Mouse (Mus musculus) cerebellum, adult 11 months (tissue): Measurements from ENCODE around the gene Ubac2.

ENCODE experiments used
- DNase-seq: peaks from one replicate; pipeline ENCODE4 v3.0.0; 2022

Gene Ubac2

GRCm38 (mm10) chr14:121983009-121983933, 104.9 kb downstream of the Ubac2 start:
- DNase-seq = no peak

DNA sequence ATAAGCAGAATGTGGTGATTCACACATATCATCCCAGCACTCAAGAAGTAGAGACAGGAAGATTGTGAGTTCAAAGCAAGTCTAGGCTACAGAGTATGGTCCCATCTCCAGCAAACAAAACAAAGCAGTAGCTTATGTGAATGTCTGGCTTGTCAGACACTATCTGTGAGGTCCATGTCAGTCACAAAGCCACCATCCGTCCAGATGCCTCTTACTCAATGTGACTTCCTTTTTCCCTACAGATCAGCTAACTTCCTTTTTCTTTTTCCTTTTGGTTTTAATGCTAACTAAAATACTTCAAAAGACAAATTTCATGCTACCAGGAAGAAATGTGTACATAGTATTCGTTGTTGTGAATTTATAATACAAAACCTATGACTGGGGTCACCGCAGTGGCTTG, 107.1 kb downstream of the Ubac2 start:
- no peak for DNase-seq

DNA sequence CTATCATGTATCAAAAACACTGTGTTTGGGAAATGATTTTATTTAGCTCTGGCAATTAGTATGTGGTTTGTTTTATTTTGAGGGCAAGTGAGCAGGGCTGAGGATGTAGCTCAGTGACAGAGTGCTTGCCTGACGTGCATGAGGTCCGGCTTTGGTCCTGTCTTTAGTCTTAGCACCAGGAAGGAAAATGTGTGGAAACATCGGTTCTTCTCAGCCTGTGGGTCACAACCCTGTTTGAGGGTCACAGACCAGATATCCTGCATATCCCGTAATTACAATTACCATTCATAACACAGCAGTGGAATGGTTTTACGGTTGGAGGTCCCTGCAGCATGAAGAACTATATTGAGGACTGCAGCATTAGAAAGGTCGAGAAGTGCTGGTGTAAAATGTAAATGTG, 107.6 kb downstream of the Ubac2 start:
- no peak for DNase-seq

DNA sequence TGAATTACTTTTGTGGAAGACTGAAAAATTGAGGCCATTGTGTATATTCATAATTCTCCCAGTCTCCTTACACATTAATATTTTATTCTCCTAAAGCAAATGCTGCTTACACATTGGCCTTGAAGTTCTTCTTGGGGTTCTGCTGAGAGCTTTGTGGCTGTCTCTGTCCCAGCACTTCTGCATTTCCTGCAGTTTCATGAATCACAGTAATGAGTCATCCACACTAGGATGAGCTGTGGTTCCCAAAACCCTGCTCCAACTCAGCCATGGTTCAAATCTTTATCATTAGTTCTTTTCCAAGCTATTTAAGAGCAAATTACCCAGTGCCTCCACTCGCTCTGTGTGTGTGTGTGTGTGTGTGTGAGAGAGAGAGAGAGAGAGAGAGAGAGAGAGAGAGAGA, 108.9 kb downstream of the Ubac2 start:
- no peak for DNase-seq

- no peak for DNase-seq
Observed at GRCm38 (mm10) chr14:121987691-121988090, 109.3 kb downstream of the Ubac2 start.

DNA sequence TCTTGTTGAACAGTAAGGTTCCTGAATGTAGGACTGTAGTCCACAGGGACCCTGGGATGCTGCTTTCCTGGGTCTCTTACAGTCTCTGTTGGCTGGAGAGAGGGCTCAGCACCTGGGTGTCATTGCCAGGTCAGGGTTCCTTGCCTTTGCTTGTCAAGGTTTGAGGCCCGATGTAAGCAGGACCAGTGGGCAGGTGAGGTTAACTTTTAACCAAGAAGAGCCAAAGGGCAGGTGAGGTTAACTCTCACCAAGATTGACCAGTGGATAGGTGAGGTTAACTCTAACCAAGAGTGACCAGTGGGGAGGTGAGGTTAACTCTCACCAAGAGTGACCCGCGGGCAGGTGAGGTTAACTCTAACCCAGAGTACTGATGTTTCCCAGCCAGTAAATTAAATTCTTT, 110.9 kb downstream of the Ubac2 start:
- no peak for DNase-seq

DNA sequence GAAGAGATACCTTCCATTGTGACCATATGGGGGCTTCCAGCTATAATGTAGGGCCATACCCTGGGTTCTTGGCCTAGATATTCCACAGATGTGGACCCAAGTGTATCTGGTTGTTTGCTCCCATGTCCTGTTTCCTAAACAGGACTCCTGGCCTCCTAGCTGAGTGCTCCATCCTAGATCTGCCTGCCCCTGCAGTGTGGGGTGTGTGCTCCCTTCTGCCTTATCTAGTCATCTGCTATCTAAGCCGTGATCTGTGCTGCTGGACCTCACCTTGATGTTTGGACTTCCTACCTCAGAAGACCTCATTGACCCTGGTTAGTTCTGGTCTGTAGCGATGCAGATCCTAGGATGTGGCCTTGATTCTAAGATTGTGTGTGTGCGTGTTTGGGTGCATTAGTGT, 111.4 kb downstream of the Ubac2 start:
- no peak for DNase-seq

DNA sequence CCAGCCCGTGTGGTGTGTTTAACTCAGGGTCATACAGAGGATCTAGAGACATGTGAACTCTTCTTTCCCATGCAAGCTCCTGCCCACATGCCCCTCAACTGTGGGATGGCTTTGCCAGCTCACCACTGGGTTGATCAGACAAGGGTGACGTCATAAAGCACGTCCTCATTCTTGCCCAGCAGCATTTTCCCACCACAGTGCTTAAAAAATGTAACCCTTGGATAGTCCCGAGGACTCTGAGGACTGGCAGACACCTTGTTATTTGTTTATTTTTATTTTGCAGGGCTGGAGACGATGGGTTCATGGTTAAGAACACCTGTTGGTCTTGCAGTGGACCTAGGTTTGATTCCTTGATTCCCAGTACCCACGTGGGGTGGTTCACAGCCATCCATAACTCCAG, 112.5 kb downstream of the Ubac2 start:
- DNase-seq = no peak

DNA sequence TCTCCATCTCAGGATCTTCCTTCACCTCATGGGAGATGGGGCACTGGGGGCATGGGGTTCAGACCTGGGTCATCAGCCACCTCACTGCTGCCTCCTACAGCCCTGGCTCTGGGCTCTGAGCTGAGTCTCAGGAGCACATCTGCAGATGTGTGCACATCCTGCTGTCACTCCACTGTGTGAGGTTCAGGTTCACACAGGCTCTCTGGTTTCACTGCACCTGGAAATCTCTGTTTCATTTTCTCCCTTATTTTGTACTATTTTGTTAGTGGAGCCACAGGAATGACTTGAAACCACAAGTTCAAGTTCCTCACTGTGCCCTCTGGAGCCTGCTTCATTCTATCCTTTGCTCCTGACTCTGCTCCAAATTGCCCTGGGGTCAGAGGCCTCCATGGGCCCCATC, 113.5 kb downstream of the Ubac2 start:
- DNase-seq = no peak

DNA sequence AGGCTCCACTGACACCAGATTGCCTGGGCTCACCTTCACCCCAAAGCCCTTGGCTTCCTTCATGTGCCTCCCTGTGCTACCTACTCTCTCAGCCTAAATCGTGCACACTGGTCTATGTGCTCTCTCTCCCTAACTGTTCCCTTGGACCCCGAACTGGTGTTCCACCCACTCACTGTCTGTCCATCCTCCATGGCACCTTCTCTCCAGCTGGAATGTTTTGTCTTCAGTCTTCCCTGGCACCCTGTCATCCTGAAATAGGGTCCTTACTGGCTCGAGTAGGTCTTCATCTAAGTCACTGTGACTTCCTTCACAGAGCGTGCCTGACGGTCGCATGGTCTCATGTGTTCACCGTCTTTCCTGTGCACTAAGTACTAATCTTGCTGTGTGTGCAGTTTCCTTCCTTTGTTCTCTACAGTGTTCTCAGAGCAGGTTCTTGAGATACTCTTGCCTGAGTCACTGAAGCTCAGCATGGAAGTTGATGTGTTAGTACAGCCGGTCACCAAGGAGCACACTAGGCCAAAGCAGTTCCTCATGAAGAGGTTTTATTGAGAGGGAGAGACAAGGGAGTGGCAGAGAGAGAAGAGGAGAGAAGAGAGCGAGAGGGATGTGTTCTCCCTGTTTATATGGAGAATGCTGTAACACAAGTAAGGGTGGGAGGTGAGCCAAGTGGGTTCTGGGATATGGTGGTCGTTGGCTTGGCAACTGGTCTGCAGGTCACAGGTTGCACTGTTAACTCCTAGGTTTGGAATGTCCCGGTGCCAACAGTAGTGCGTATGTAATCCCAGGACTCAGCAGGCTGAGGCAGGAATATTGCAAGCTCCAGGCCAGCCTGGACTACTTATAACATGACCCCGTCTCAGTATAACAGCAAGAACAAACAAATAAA, 114.2 kb downstream of the Ubac2 start:
- DNase-seq = no peak

DNA sequence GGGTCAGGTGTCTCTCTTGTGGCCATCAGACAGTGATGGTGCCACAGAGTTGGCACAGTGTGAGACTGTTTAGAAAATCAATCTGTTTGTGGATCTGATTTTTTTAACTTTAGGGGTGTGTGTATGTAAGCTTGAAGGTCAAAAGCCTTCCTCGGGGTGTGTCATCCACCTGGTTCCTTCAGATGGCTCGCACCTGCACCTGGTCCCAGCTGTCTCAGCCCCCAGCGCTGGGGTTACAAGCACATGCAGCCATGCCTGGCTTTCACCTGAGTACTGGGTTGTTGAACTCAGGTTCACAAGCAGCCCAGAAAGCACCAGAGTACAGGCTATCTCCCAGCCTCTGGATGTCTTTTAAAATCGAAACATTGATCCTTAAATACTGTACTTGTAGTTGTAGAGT, 115.2 kb downstream of the Ubac2 start:
- DNase-seq = no peak

DNA sequence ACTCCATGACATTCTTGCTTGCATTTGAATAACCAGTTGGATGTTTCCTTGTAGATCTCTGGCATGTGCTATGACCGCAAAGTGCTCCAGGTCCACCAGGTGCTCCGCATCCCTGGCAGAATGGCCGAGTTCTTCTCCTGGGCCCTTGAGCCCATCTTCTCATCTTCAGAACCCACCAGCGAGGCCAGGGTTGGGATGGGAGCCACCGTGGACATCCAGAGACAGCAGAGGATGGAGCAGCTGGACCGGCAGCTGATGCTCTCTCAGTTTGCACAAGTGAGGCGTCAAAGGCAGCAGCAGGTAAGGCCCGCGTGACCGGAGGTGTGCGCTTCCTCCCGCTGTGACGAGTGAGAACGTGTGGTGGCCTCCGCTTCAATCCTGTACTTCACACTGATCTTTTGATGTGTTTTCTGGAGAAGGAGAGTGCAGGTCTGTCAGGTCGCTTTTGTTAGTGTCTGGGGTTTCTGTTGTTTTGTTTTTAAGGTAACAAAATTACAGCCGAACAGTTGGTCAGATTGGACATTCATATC, 115.8 kb downstream of the Ubac2 start:
- DNase-seq = no peak

- no peak for DNase-seq
Observed at GRCm38 (mm10) chr14:121994846-121995556, 116.6 kb downstream of the Ubac2 start.

DNA sequence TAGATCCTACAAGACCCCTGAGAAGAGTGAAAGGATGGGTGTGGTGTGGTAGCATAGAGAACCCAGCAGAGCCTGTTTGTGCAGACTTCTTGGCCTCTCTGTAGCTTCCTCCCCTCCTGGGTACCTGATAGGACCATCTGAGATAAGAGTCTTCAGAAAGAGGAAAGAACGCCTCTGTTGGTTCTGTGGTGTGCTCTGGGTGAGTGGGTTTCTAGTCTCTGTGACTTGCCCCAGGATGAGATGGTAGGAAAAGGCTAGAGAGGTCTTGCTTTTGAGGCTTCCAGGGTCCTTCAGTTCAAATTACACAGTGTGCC, 117.1 kb downstream of the Ubac2 start:
- DNase-seq = no peak

- no peak for DNase-seq
Observed at GRCm38 (mm10) chr14:121996786-121997185, 118.4 kb downstream of the Ubac2 start.

DNA sequence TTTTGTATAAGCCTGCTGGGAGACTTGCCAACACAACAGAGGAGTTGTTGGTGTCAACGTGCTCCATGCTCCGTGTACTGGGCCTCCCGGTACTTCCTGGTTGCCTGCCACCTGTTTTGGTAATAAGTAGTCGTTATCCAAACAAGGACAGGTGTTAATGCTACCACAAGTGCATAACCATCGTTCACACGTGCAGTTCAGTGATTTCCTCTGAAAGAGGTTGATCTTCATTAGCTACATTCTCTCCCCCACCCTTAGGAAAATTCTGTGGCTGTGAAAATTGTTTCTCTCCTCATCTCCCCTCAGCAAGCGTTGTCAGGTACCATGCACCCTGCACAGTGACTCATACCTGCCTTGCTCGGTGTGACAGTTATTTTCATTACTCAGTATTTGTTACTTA, 121.0 kb downstream of the Ubac2 start:
- no peak for DNase-seq

DNA sequence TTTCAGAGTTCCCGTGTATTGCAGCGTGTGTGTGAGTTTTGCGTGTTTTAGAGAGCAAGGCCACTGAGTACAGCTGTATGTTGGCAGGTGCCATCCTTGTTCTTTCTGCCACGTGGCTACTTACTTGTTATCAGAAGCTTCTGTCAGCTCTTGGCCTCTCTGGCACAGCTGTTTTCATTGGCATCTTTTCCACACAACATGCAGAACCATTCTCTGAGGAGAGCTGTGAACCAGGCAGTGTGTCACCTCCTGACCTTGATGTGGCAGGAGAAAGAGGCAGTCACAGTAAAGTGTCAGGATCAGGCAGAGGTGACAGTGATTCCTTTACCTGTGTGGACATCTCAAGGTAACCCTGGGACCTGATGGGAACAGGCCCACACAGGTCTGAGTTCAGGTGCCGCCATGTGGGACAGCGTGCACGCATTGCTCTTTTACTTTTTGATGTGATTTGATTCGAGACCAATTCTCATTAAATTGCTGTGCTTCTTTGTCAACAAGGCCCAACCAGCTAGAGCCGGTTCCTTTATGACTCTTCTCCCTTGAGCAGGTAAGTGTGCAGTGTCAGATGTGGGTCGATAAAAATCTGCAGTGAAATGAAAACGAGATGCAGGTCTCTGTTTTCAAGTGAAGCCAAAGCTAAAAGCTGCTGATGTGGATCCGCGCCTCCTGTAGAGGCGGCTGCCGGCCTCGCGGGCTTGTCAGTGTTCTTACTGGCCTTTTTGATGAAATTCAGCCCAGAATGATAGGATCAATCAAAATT, 122.1 kb downstream of the Ubac2 start:
- DNase-seq = no peak

DNA sequence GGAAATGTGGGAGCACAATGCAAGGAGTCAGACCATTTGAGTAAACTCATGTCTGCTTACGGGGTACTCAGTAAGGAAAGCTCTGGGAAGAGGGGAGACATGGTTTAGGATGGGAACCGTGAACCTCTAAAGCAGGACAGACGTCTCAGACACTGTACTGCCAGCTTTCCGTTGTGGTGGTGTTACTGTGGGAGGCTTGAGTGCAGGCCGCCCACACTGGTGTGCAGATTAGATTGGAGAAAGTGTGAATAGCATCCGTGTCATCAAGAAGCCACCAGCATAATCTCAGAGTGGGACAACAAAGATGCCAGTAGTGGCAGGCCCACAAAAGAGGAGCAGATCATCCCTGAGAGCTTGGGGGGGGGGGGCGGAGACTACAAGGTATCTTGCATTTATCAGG, 123.8 kb downstream of the Ubac2 start:
- no peak for DNase-seq

DNA sequence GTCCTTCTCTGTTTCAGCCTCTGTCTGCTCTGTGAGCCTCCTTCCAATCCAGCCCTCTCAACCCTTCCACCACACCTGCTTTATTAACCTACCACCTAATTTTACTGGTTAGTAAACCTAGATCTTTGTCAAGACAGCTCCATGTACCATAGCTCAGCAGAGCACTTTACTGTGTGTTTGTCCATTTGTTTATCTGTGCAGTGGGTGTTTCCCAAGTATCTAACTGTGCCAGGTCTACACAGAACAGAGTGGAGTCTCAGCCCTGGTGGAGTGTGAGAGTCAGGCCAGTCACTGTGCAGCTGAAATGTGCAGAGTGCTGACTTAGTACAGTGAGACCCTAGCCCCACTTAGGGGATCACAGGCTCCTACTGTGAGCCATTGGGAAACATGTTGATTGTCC, 125.4 kb downstream of the Ubac2 start:
- DNase-seq = no peak

- DNase-seq = no peak
Observed at GRCm38 (mm10) chr14:122008261-122008660, 129.8 kb downstream of the Ubac2 start.

GRCm38 (mm10) chr14:122009502-122009901, 131.1 kb downstream of the Ubac2 start:
- DNase-seq = no peak

DNA sequence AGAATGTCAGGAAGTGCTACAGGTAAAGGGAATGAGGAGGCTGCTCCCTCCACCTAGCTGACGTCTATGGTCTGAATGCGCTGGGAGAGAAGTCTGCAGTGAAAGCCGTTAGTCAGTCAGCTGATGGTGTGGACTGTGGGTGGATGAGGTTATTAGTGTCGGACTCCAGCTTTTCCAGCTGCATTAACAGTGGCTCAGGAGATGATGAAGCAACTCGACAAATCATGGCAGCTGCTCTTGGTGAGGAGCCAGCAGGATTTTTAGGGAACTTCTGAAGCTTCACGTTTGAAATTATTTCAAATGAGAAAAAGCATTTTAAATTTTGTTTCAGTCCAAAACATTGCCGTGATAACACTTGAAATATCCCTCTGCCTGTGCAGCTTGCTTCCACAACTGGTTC, 131.9 kb downstream of the Ubac2 start:
- no peak for DNase-seq
